Mouse (Mus musculus) fat pad, adult 2 months (tissue): ENCODE data around the gene Gm21983.
A peak's percentile ranks its signal among the peaks of the same experiment; 100 is the strongest.

Experiments used
- DNase-seq: peaks from one replicate; pipeline ENCODE4 v3.0.0-alpha.2; 2011; ENCODE audit warnings: low read depth, low spot score; ENCODE audit errors: extremely low read depth

Gene Gm21983

GRCm38 (mm10) chr7:27180837-27181695, at the start of gene Gm21983, which contains the start of gene Mia:
TSS of gene Gm21983 (minus strand) at chr7:27181086.
TSS of gene Mia (minus strand) at chr7:27181157.
- DNase-seq: no peak

GRCm38 (mm10) chr7:27228865-27229264, 48.0 kb upstream of the Gm21983 start:
- no peak for DNase-seq

DNA sequence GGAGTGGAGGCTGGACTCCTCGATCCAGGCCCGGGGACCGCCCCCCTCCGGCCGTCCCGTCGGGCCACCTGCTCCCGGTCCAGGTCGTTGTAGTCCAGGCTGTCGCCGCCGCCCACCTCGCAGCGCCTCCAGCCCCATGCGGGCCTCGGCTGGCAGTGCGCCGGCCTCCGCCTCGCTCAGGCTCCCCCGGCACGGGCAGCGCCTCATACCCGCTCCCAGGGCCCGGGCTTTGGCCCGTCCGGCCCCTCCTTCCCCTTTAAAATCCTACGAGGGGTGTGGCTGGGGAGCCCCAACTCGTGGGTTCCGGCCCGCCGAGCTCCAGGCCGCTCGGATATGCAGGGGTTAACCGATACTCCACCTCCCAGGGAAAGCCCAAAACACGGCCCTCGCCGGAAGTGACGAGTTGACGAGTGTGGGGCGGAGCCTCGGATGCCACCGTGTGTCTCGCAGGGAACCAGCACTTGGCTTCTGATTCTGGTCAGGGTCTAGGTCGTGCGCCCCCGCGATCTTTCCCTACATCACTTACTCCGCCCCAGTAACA, 47.5 kb upstream of the Gm21983 start, which contains the start of gene Itpkc:
Itpkc (minus strand) TSS at position 381 of the 541 bp plus-strand sequence.
- DNase-seq: peak; percentile 54

- no peak for DNase-seq
These were observed 46.8 kb upstream of the Gm21983 start for GRCm38 (mm10) chr7:27227676-27228075.

DNA sequence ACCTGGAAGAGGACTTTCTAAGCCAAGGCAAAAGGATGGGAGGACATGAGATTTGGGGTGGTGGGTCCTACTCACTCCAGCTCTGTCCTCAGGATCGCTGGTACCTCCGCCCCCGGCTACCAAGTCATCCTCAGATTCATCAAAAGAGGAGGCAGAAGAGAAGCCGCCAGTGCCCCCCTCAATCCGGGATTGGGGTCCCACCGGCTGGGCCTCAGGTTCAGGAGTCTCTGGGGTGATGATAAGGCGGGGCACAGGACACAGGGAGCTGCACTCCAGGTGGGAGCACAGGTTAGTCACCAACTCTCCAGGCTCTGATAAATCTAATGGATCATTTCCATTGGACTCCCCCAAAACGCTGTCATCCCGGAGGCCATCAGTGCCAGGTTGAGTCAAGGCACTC, 46.4 kb upstream of the Gm21983 start:
- no peak for DNase-seq

DNA sequence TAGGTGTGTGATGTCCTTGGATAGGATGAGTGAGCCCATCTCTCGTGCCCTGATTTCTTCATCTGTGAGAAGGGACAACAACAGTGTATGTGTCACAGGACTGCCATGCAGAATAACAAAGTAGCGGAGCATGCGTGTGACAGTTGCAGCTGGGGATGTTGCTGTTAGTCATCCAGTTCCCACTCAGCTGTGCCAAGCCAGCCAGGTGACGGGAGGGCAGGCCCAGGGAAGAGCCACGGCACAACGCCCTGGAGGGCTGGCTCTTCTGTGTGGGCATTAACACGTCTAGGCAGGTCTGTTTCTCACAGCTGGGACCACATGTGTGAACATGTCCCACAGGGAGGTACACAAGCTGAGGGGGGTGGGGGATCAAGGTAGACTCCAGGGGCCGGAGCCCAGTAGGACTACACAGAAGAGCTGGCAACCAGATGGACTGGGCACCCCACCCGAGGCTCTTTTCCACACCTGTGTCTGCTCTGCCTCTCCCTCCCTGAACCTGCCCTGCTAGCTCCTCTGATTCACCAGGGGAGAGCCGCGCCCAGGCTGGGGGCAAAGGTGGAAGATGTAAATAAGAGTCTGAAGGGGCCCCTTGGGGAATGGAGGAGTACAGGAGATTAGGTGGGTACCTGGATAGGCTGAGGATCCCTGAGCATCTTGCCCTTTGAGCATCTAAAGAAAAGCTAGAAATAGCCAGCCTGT, 44.1 kb upstream of the Gm21983 start:
- peak; percentile 84 for DNase-seq

DNA sequence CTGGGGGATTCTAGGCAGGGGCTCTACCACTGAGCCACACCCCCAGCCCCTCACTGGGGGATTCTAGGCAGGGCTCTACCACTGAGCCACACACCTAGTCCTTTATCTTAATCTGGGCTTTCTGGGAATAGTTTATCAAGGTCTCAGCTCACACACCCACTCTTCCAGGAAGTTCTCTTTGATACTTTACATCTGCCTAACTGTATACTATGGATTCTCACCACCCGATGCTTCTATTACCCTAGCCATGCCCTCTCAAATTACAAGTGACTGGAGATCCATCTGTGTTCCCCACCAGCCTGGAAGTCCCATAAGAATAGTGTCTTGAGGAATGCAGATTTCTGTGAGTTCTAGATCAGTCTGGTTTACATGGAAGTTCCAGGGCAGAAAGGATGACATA, 41.7 kb upstream of the Gm21983 start:
- no peak for DNase-seq

DNA sequence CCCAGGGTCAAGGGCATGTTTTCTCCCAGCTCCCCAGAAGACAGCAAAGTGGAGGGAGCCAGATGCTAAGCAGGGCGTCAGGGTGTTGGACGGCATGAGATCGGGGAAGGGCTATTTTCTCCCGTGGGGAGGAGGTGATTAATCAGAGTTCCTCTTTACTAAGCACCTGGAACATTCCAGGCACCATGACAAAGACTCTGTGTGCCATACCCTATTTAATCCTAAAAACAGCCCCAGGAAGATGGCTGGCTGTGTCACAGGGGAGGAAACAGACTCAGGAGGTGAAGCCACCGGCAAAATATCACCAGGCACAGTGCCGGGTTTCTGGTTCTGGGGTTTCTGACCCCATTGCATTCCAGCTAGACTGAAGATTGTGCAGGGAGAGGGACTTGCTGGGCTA, 41.1 kb upstream of the Gm21983 start:
- DNase-seq: peak; percentile 74

DNA sequence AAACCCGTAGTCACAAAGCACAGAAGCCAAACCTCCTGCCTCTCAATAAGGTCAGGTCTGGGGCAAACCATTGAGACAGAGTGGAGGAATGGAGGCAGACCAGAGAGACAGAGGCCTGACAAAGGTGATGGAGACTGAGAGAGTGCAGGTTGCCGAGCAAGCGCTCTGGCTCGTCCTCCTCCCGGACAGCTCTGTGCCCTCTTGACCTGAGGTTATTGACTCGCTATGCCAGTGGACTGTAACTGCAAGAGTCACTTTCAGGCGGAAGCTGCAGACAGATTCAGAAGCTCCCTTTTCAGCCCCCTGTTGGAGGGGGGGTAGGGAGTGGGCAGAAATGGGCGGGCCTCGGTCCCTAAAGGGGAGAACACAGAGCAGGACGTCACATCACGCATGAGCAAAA, 39.1 kb upstream of the Gm21983 start:
- no peak for DNase-seq

DNA sequence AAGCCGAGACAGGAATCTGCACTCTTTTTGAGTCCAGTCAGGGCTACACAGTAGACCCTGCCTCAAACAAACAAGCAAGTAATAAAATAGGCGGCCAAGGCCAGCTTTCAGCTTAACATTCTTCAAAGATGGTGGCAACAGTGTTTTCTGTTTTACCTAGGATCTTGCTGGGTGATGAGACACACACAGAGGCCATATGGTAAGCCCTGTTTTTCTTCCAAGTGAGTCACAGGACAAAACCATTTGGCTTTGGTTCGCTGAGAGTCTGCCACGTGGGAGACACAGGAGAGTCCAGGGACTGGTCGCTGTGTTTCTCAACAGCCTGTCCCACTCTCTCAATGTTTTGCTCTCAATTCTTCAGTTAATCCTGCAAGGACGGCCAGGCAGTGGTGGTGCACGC, 37.7 kb upstream of the Gm21983 start:
- no peak for DNase-seq

GRCm38 (mm10) chr7:27212626-27213025, 31.7 kb upstream of the Gm21983 start:
- DNase-seq: no peak

- no peak for DNase-seq
These were observed 23.0 kb upstream of the Gm21983 start for GRCm38 (mm10) chr7:27203730-27204449.

DNA sequence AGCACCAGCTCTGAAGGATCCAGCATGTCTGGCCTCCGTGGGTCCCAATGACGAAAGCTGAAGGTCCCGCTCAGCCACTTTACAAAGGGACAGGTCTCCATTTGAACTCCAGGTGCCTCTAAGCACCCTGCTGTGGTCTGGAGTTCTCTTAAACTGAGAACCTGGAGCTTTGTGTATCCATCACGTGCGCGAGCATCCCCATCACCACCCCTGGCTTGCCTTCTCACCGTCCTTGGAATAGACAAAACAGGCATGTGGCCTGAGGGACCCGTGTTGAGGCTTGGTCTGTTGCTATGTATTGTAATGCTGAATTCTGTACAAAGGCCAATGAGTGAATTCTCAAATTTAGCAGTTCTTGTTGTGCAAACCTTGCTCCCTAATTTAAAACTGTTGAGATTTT, 17.9 kb upstream of the Gm21983 start:
- DNase-seq: no peak

DNA sequence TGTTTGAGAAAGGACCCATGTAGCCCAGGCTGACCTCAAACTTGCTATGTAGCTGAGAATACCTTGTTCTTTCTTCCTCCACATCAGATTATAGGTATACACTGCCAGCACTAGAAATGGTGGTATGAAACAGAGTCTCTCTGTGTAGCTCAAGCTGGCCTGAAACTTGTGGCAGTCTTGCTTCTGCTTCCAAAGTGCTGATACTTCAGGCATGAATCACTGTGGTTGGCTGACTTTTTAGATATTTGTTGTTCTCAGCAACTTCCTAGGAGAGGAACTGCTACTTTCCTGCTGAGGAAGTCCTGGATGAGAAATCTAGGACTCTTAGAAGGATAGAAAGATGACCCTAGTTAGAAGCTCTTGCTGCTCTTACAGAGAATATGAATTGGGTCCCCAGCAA, 17.5 kb upstream of the Gm21983 start:
- no peak for DNase-seq

DNA sequence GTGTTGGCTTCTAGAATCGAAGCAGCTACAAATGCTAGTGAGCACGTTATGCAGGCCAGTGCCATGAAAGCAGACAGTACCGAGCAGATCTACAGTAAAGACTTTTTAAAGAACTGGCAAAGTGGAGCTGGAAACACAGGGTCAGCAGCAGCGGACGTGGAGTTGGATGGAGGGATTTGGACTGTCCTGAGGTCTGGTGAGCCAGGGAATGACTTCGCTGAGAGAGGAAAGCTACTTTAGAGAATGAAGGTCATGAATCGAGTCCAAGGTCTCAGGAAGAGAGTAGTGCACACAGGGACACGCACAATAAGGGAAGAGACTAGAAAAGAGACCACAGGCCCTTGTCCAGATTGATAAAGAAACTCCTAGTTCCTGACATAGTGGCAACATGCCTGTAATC, 16.7 kb upstream of the Gm21983 start:
- no peak for DNase-seq

GRCm38 (mm10) chr7:27197136-27197535, 16.2 kb upstream of the Gm21983 start:
- no peak for DNase-seq

GRCm38 (mm10) chr7:27195681-27196611, 15.1 kb upstream of the Gm21983 start, which contains the start of the genes BC024978 and Snrpa:
TSS of gene BC024978 (plus strand) at chr7:27195781.
TSS of gene Snrpa (minus strand) at chr7:27196271.
- DNase-seq: peak; percentile 99

- no peak for DNase-seq
These were observed 12.8 kb upstream of the Gm21983 start for GRCm38 (mm10) chr7:27193731-27194130.

- DNase-seq: no peak
These were observed 11.5 kb upstream of the Gm21983 start for GRCm38 (mm10) chr7:27192434-27192833.
